Mouse (Mus musculus) kidney, adult 2 months (tissue): Measurements from ENCODE around the gene Vps53.

Source experiments
- CTCF ChIP-seq: fragments of 200-500 bp; conservative IDR thresholded peaks from 2 replicates; pipeline ENCODE4 v1.5.1; 2011; ENCODE audit warnings: low read depth, mild to moderate bottlenecking, control low read depth, low read length, moderate library complexity, mixed read lengths; ENCODE audit not compliant: insufficient read depth, insufficient read length
- POLR2A ChIP-seq: fragments of 200-500 bp; IDR thresholded peaks from one replicate; pipeline ENCODE4 v1.6.1; 2011; ENCODE audit warnings: low read depth, low read length, control low read depth

GRCm38 (mm10) chr11:76106551-76107496, 72.6 kb downstream of the Vps53 start:
- TF ChIP-seq CTCF (no peak), POLR2A (no peak)
